Mouse (Mus musculus): ENCODE measurements around the gene Serpine1. TPM values are rescaled to one million over a fixed set of nuclear protein-coding genes. Genes with fewer than 3 reads are reported as not detected.

Serpine1 gene
- polyA plus RNA-seq, 1 experiment from 2014 or later = 0.34 TPM

GRCm38 (mm10) chr5:137090870-137091269, 18.8 kb upstream of the Serpine1 start:
- H3K4me1 ChIP-seq = no peaks in the 10 kb centered on the region
- H3K9me3 ChIP-seq = no peaks in the 10 kb centered on the region
- no peaks in the 10 kb centered on the region for H3K36me3 ChIP-seq (replicated peaks)
- WGBS = 76% methylated on average over 10 of the region's 10 CpGs
- H3K4me2 ChIP-seq = no peak overlapping the region
- H3K27ac ChIP-seq = no peak overlapping the region
- no peaks in the 10 kb centered on the region for H3K27me3 ChIP-seq (replicated peaks)
- no peak overlapping the region for H3K9ac ChIP-seq
- ATAC-seq (replicated peaks) = no peak
- H3K4me3 ChIP-seq = no peak overlapping the region

- Histone ChIP-seq H3K36me3 (replicated peaks) (no peaks in the 10 kb centered on the region), H3K27ac (no peak overlapping the region), H3K9ac (no peak overlapping the region), H3K9me3 (no peaks in the 10 kb centered on the region), H3K27me3 (replicated peaks) (no peaks in the 10 kb centered on the region), H3K4me3 (no peak overlapping the region), H3K4me1 (no peaks in the 10 kb centered on the region), H3K4me2 (no peak overlapping the region)
- ATAC-seq (replicated peaks) = no peak
- WGBS = 93% methylated on average over 8 of the region's 8 CpGs
These were observed 15.3 kb upstream of the Serpine1 start for GRCm38 (mm10) chr5:137087410-137087809.

DNA sequence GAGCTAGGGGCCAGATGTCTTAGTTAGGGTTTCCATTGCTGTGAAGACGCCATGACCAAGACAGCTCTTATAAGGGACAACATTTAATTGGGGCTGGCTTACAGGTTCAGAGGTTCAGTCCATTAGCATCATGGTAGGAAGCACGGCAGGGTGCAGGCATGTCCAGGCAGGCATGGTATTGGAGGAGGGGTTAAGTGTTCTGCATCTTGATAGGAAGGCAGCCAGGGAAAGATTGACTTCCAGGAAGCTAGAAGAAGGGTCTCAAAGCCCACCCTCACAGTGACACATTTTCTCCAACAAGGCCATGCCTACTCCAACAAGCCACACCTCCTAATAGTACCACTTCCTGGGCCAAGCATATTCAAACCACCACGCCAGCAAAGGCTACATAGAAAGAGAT, 13.7 kb upstream of the Serpine1 start:
- H3K4me2 ChIP-seq = no peak overlapping the region

GRCm38 (mm10) chr5:137085021-137085420, 13.0 kb upstream of the Serpine1 start:
- H3K36me3 ChIP-seq (replicated peaks) = no peaks in the 10 kb centered on the region
- no peaks in the 10 kb centered on the region for H3K9me3 ChIP-seq
- H3K27ac ChIP-seq = no peak overlapping the region
- H3K4me3 ChIP-seq = no peak overlapping the region
- H3K4me2 ChIP-seq = no peak overlapping the region
- no peaks in the 10 kb centered on the region for H3K27me3 ChIP-seq (replicated peaks)
- WGBS = 81% methylated on average over 6 of the region's 6 CpGs
- H3K4me1 ChIP-seq = no peaks in the 10 kb centered on the region
- no peak for ATAC-seq (replicated peaks)
- H3K9ac ChIP-seq = no peak overlapping the region

More for the DNA sequence above, 13.7 kb upstream of the Serpine1 start:
- Histone ChIP-seq H3K4me3 (no peak overlapping the region), H3K27ac (no peak overlapping the region), H3K9me3 (no peaks in the 10 kb centered on the region), H3K4me1 (no peaks in the 10 kb centered on the region), H3K9ac (no peak overlapping the region), H3K36me3 (replicated peaks) (no peaks in the 10 kb centered on the region), H3K27me3 (replicated peaks) (no peaks in the 10 kb centered on the region)
- 84% methylated on average over 3 of the region's 3 CpGs for WGBS
- ATAC-seq (replicated peaks) = no peak

- WGBS = 88% methylated on average over 4 of the region's 4 CpGs
- Histone ChIP-seq H3K9ac (no peak overlapping the region), H3K4me2 (no peak overlapping the region), H3K36me3 (replicated peaks) (no peaks in the 10 kb centered on the region), H3K4me1 (no peaks in the 10 kb centered on the region), H3K4me3 (no peak overlapping the region), H3K9me3 (no peaks in the 10 kb centered on the region), H3K27ac (no peak overlapping the region), H3K27me3 (replicated peaks) (no peaks in the 10 kb centered on the region)
- ATAC-seq (replicated peaks) = no peak
These were observed 11.0 kb upstream of the Serpine1 start for GRCm38 (mm10) chr5:137083051-137083450.

DNA sequence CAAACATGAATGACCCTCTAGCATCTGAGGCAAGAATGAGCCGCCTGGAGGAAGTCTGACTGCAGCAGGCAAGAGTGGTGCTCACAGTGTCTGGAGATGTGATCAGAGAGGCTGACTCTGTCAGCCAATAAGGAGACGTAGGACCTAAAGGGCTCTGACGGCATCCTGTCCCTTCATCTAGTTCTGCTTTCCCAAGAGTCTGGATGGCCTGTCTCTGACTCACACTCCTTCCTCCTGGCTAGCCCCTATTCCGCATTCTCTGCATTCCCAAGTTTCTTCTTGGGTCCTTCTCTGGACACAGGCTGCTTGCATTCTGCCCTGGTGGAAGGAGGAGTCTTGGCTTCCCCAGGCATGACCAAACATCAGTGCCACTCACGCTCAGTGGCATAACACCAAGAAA, 7.8 kb upstream of the Serpine1 start:
- Histone ChIP-seq H3K4me2 (no peak overlapping the region), H3K9ac (no peak overlapping the region), H3K9me3 (no peaks in the 10 kb centered on the region), H3K4me3 (no peak overlapping the region), H3K27me3 (replicated peaks) (no peaks in the 10 kb centered on the region), H3K27ac (no peak overlapping the region), H3K36me3 (replicated peaks) (no peaks in the 10 kb centered on the region), H3K4me1 (no peaks in the 10 kb centered on the region)
- ATAC-seq (replicated peaks) = no peak
- 61% methylated on average over 5 of the region's 5 CpGs for WGBS

GRCm38 (mm10) chr5:137078616-137079015, 6.5 kb upstream of the Serpine1 start:
- WGBS = 73% methylated on average over 6 of the region's 6 CpGs
- peaks cover 7% of the 10 kb centered on the region for H3K4me1 ChIP-seq
- H3K36me3 ChIP-seq (replicated peaks) = no peaks in the 10 kb centered on the region
- no peak overlapping the region for H3K9ac ChIP-seq
- no peaks in the 10 kb centered on the region for H3K9me3 ChIP-seq
- no peak overlapping the region for H3K4me3 ChIP-seq
- H3K27ac ChIP-seq = no peak overlapping the region
- H3K27me3 ChIP-seq (replicated peaks) = no peaks in the 10 kb centered on the region
- no peak overlapping the region for H3K4me2 ChIP-seq
- ATAC-seq (replicated peaks) = no peak

- no peak overlapping the region for H3K27ac ChIP-seq
- H3K9me3 ChIP-seq = no peaks in the 10 kb centered on the region
- 88% methylated on average over 14 of the region's 14 CpGs for WGBS
- H3K9ac ChIP-seq = no peak overlapping the region
- H3K4me2 ChIP-seq = no peak overlapping the region
- H3K36me3 ChIP-seq (replicated peaks) = no peaks in the 10 kb centered on the region
- H3K4me1 ChIP-seq = peaks cover 7% of the 10 kb centered on the region
- H3K4me3 ChIP-seq = no peak overlapping the region
- no peak for ATAC-seq (replicated peaks)
- no peaks in the 10 kb centered on the region for H3K27me3 ChIP-seq (replicated peaks)
These were observed 6.0 kb upstream of the Serpine1 start for GRCm38 (mm10) chr5:137078041-137078440.

DNA sequence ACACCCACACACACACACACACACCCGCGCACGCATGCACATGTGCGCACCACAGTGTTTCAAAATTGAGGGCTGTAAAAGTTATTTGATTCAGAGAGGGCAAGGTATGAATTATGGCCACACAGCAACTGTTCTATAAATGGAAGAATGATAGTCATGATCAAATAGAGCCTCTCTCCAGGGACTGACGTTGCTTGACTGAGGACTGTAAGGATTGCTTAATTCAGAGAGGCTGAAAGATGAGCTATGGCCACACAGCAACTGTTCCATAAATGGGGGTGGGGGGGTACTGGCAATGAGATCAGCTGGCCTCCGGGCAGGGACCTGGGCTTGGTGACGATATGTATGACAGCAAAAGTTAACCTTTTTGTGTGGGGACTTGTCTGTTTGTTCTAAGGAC, 5.1 kb upstream of the Serpine1 start:
- no peaks in the 10 kb centered on the region for H3K27me3 ChIP-seq (replicated peaks)
- H3K9ac ChIP-seq = no peak overlapping the region
- ATAC-seq (replicated peaks) = no peak
- no peak overlapping the region for H3K27ac ChIP-seq
- 89% methylated on average over 7 of the region's 7 CpGs for WGBS
- H3K4me3 ChIP-seq = no peak overlapping the region
- peaks cover 13% of the 10 kb centered on the region for H3K4me1 ChIP-seq
- H3K4me2 ChIP-seq = no peak overlapping the region
- H3K9me3 ChIP-seq = no peaks in the 10 kb centered on the region
- no peaks in the 10 kb centered on the region for H3K36me3 ChIP-seq (replicated peaks)

DNA sequence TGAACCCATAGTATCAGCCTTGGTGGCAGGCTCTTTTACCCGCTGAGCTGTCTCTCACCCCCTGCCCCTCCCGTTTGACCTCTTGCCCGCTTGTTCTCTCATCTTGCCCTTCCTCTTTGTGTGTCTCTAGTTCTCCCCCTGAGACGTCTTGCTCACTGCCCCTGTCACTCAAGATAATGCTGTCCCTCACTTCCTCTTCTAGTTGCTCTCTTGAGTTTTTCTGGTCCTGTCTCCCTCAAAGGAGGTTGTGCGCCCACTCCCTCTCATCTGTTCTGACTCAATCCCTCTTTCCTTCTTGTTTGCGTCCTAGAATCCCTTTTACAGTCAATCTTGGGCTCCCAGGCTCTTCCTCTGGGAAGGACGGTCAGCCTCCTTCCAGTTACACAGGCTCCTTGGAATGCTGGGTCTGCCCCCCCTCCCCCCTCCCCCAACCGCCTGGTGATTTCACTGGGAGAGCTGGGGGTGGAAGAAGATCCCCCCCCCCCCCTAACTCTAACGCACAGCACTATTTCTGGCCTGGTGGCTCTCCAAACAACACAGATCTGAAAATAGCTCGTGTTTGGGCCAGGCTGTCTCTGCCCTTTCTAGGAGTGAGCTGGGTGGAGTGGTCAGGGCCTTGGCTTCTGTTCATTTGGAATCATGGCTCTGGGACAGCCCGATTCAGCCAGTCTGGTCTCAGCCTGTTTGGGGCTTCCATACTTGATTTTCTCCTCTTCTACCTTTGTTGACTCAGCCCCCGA, 4.3 kb upstream of the Serpine1 start:
- no peaks in the 10 kb centered on the region for H3K27me3 ChIP-seq (replicated peaks)
- no peaks in the 10 kb centered on the region for H3K9me3 ChIP-seq
- no peak overlapping the region for H3K4me3 ChIP-seq
- ATAC-seq (replicated peaks) = no peak
- WGBS = 43% methylated on average over 11 of the region's 12 CpGs
- H3K4me2 ChIP-seq = no peak overlapping the region
- H3K27ac ChIP-seq = no peak overlapping the region
- no peaks in the 10 kb centered on the region for H3K36me3 ChIP-seq (replicated peaks)
- peaks cover 19% of the 10 kb centered on the region for H3K4me1 ChIP-seq
- H3K9ac ChIP-seq = no peak overlapping the region

GRCm38 (mm10) chr5:137075726-137076125, 3.7 kb upstream of the Serpine1 start:
- Histone ChIP-seq H3K9me3 (no peaks in the 10 kb centered on the region), H3K9ac (no peak overlapping the region), H3K4me2 (no peak overlapping the region), H3K4me1 (peaks cover 19% of the 10 kb centered on the region), H3K36me3 (replicated peaks) (no peaks in the 10 kb centered on the region), H3K27ac (no peak overlapping the region), H3K4me3 (no peak overlapping the region), H3K27me3 (replicated peaks) (no peaks in the 10 kb centered on the region)
- ATAC-seq (replicated peaks) = no peak
- 65% methylated on average over 6 of the region's 6 CpGs for WGBS

GRCm38 (mm10) chr5:137074191-137074651, 2.2 kb upstream of the Serpine1 start:
- Histone ChIP-seq H3K27ac (no peak overlapping the region), H3K9ac (no peak overlapping the region), H3K9me3 (no peaks in the 10 kb centered on the region), H3K27me3 (replicated peaks) (no peaks in the 10 kb centered on the region), H3K4me3 (no peak overlapping the region), H3K4me1 (peaks cover 19% of the 10 kb centered on the region), H3K4me2 (no peak overlapping the region), H3K36me3 (replicated peaks) (no peaks in the 10 kb centered on the region)
- WGBS = 29% methylated on average over 6 of the region's 6 CpGs
- no peak for ATAC-seq (replicated peaks)

- no peak for ATAC-seq (replicated peaks)
- no peak overlapping the region for H3K9ac ChIP-seq
- H3K4me1 ChIP-seq = peaks cover 19% of the 10 kb centered on the region
- H3K4me2 ChIP-seq = no peak overlapping the region
- H3K27me3 ChIP-seq (replicated peaks) = no peaks in the 10 kb centered on the region
- no peak overlapping the region for H3K27ac ChIP-seq
- no peaks in the 10 kb centered on the region for H3K9me3 ChIP-seq
- H3K4me3 ChIP-seq = no peak overlapping the region
- H3K36me3 ChIP-seq (replicated peaks) = no peaks in the 10 kb centered on the region
- WGBS = 96% methylated on average over 8 of the region's 8 CpGs
These were observed 1.1 kb upstream of the Serpine1 start for GRCm38 (mm10) chr5:137073141-137073540.
